Mouse (Mus musculus) brown adipose tissue, adult 24 weeks (tissue): ENCODE data around the gene Hist1h2bp. TPM values are rescaled to one million over a fixed set of nuclear protein-coding genes. Genes with fewer than 3 reads are reported as not detected.
"Not testable (repeated sequence)": the region's sequence is repeated elsewhere in the genome, so short reads cannot be mapped to it uniquely, and the experiment has no call there.

Experiments used
- H3K27ac ChIP-seq: fragments of 200-500 bp; replicated peaks from 2 replicates; pipeline ENCODE4 v1.5.1; 2012; ENCODE audit warnings: low read depth, mild to moderate bottlenecking, low read length
- H3K4me1 ChIP-seq: fragments of 200-500 bp; 2 replicates; pipeline ENCODE4 v1.6.1; 2012; ENCODE audit warnings: low read length, mixed read lengths; ENCODE audit not compliant: control insufficient read depth, insufficient read depth, insufficient read length
- H3K4me3 ChIP-seq: fragments of 200-500 bp; 2 replicates; pipeline ENCODE4 v1.5.1; 2012; ENCODE audit warnings: low read depth, mild to moderate bottlenecking, low read length, moderate library complexity; ENCODE audit not compliant: insufficient read depth
- polyA plus RNA-seq: library from polyadenylated mRNA; stranded (reverse); fragments of >200 nt; gene quantifications from 2 replicates; pipeline ENCODE4 v1.2.4, GENCODE M21; 2012; ENCODE audit not compliant: missing spikeins, insufficient read depth, insufficient read length

Gene Hist1h2bp
- polyA plus RNA-seq: not detected in 2 replicates

DNA sequence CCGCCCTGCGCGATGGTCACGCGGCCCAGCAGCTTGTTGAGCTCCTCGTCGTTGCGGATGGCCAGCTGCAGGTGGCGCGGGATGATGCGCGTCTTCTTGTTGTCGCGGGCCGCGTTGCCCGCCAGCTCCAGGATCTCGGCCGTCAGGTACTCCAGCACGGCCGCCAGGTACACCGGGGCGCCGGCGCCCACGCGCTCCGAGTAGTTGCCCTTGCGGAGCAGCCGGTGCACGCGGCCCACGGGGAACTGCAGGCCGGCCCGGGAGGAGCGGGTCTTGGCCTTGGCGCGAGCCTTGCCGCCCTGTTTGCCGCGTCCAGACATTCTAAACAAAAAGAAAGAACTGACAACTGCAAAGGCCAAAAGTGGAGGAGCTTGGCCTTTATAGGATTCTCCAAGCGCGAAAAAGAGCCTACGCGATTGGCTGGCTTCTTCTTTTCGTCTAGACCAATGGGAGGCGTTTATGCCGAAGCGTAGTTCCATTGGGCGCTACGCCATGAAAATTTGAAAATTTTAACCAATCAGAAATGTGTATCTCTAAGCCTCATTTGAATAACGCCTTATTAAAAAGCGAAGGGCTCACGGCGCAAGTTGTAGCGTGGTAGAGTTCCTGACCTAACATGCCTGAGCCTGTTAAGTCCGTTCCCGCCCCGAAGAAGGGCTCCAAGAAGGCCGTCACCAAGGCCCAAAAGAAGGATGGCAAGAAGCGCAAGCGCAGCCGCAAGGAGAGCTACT, at the start of gene Hist1h2bp, which contains the start of gene Hist1h2an:
Gene Hist1h2bp, plus strand, starts transcription at position 563 of the 731 bp plus-strand sequence.
Gene Hist1h2an, minus strand, starts transcription at position 320 of the 731 bp plus-strand sequence.
- H3K4me3 ChIP-seq: peak within 1 kb of the TSS; percentile 52
- H3K4me1 ChIP-seq, H3K27ac ChIP-seq: not testable (repeated sequence)

- Histone ChIP-seq H3K27ac (no peak overlapping the region), H3K4me3 (no peak overlapping the region), H3K4me1 (peaks cover 2% of the 10 kb centered on the region; the same call in 1 of the 2 replicates)
These were observed 42.3 kb upstream of the Hist1h2bp start for GRCm38 (mm10) chr13:21745006-21745405.

GRCm38 (mm10) chr13:21749387-21750158, 37.7 kb upstream of the Hist1h2bp start:
- peak overlapping the region; percentile 52 for H3K4me3 ChIP-seq
- no peak overlapping the region for H3K27ac ChIP-seq
- H3K4me1 ChIP-seq: peaks cover 2% of the 10 kb centered on the region

GRCm38 (mm10) chr13:21750159-21751017, 36.9 kb upstream of the Hist1h2bp start, which contains the start of gene Hist1h4k:
TSS of gene Hist1h4k (minus strand) at chr13:21750505.
- not testable (repeated sequence) for H3K27ac ChIP-seq, H3K4me1 ChIP-seq
- H3K4me3 ChIP-seq: peak within 1 kb of the TSS; percentile 52

DNA sequence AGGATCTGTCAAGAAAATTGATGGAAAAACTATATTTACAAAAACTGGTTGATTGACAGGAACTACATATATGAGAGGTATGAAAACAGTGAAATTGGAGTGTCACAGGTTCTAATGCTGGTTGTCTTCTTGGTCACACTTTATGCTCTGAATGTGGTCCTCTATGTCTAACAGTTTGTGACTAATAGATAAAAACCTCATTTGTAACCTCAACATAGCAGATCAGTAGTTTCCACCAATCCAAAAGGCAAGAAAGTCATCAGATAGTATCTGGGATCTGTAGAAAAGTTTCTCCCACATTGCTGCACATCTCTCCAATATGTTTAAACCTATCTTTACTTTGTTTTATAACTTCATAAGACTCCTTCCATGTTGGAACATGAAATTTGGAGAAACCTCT, 35.8 kb upstream of the Hist1h2bp start:
- peaks cover 2% of the 10 kb centered on the region for H3K4me1 ChIP-seq
- no peak overlapping the region for H3K27ac ChIP-seq
- no peak overlapping the region for H3K4me3 ChIP-seq

DNA sequence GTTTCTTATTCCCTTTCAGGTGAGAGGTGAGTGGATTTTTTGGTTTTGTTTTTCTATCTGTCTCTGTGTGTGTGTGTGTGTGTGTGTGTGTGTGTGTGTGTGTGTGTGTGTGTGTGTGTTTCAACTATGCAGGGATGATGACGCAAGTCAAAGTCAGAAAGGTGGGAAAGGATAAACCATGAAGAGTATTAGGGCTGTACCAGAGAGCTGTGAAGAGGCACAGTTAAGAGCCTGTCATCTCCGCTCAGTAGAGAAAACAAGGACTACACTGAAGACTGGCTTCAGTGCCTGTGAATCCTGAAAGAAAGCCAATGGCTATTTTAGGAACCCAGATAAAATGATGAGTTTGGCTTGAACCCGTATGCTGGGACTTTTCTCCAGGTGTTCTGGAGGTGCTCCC, 35.4 kb upstream of the Hist1h2bp start:
- Histone ChIP-seq H3K4me3 (no peak overlapping the region), H3K27ac (no peak overlapping the region), H3K4me1 (peaks cover 2% of the 10 kb centered on the region)

- Histone ChIP-seq H3K27ac (no peak overlapping the region), H3K4me1 (peaks cover 2% of the 10 kb centered on the region), H3K4me3 (no peak overlapping the region)
These were observed 34.9 kb upstream of the Hist1h2bp start for GRCm38 (mm10) chr13:21752356-21752755.

DNA sequence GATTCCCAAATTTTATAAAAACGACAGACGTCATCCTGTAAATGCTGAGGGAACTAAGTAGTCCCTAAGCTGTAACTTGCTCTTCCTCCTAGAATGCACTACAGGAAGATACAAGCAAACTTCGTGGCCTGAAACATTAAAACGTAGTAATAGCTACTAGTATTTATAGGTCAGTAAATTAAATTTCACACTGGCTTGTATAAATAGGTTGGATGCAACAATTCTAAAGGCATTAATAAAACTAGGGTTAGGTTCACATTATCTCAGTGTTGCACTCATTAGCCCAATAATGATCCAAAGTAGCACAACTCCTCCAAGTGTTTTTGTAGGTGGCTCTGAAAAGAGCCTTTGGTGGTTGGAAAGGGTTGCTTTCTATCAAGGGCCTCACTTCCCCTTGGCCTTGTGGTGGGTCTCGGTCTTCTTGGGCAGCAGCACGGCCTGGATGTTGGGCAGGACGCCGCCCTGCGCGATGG, 34.2 kb upstream of the Hist1h2bp start:
- peak overlapping the region; percentile 52; the same call in 1 of the 2 replicates for H3K27ac ChIP-seq
- peak overlapping the region; percentile 64 for H3K4me3 ChIP-seq
- H3K4me1 ChIP-seq: peaks cover 2% of the 10 kb centered on the region

- Histone ChIP-seq H3K4me3 (peak within 1 kb of the TSS; percentile 71), H3K27ac (peak within 1 kb of the TSS; percentile 52; the same call in 1 of the 2 replicates)
- H3K4me1 ChIP-seq: not testable (repeated sequence)
These were observed 33.6 kb upstream of the Hist1h2bp start, which contains the start of the genes Hist1h2ak and Hist1h2bn for GRCm38 (mm10) chr13:21753524-21754285. TSS of gene Hist1h2ak (minus strand) at chr13:21753827. TSS of gene Hist1h2bn (plus strand) at chr13:21754123.

- peak overlapping the region; percentile 71; the same call in 1 of the 2 replicates for H3K4me3 ChIP-seq
- H3K4me1 ChIP-seq, H3K27ac ChIP-seq: not testable (repeated sequence)
These were observed 32.8 kb upstream of the Hist1h2bp start for GRCm38 (mm10) chr13:21754294-21755001.

GRCm38 (mm10) chr13:21755707-21756106, 31.6 kb upstream of the Hist1h2bp start:
- no peaks in the 10 kb centered on the region; the same call in 1 of the 2 replicates for H3K4me1 ChIP-seq
- H3K27ac ChIP-seq: no peak overlapping the region
- no peak overlapping the region for H3K4me3 ChIP-seq

GRCm38 (mm10) chr13:21778814-21779766, 8.2 kb upstream of the Hist1h2bp start:
- H3K27ac ChIP-seq: no peak overlapping the region
- H3K4me1 ChIP-seq: no peaks in the 10 kb centered on the region
- peak overlapping the region; percentile 75 for H3K4me3 ChIP-seq
